Mouse (Mus musculus) spleen, adult 18-20 months (tissue): ENCODE measurements at regions not wholly inside any gene's neighbourhood (a gene's known extent, or its start where the extent isn't known, plus 50 kb on each side); places are given as distances from the start of the nearest gene placed in this dataset.

ENCODE experiments used
- DNase-seq, 2 experiments: peaks; one replicate each; pipeline ENCODE4 v3.0.0; 2022; ENCODE audit warnings: mixed read lengths in 2 of 2

DNA sequence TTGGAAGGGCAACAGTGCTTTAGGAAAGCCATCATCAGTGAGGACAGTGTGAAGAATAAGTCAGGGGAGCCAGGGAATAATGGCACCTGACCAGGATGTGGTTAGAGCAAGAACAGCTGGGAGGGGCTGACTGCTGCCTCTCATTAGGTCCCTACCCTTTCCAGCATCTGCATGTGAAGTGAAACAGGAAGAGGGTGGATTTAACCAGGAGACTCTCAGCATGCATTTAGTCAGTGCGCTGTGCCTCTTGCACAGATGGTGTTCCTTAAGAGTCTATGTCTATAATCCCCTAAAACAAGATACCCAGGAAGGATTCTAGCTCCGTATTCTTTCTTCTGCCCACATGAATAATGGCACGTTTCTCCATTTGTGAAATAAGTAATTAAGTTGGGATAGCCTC is 267.9 kb downstream of the Spry2 start:
- no peak for DNase-seq

- DNase-seq, result no peak
Measured at GRCm38 (mm10) chr14:105624387-105624786, 272.2 kb downstream of the Spry2 start.

- no peak for DNase-seq
Measured at GRCm38 (mm10) chr14:105622166-105622565, 274.5 kb downstream of the Spry2 start.

DNA sequence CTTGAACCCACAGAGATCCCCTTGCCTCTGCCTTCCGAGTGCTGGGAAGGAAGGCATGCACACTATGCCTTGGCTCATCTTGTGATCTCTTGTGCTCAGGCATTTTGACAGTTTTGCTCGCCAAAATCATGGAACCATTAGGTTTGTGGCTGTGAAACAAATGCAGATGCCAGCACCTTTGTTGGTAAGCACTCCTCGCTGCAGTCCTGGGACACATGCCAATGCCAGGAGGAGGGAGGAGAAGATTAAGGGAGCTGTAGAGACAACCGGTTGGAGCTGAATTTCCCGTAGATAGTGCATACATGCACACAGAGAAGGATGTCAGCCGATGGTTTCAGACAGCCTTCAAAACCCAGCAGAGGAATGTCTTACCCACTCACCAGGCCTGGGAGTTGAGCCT is 275.5 kb downstream of the Spry2 start:
- no peak for DNase-seq

GRCm38 (mm10) chr14:105619449-105619848 is 277.2 kb downstream of the Spry2 start:
- no peak for DNase-seq

GRCm38 (mm10) chr14:105615766-105616165 is 280.9 kb downstream of the Spry2 start:
- no peak for DNase-seq

DNA sequence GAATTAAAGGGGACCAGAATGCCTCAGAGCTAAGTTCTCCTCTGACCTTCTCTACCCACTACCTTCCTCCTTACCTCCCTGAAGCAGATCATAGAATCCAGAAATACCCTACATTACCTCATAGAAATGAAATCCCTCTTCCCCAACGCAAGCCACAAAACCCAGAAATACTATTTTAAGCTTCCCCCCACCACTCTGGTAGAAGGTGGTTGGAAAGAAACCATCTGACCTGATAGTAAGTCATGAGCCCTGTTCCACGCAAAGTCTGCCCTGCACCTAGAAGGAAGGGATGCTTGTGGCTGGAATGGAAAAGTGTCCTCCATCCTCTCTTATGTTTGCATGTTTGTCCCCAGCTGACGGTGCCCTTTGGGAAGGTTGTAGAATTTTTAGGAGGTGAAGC is 283.8 kb downstream of the Spry2 start:
- no peak for DNase-seq

DNA sequence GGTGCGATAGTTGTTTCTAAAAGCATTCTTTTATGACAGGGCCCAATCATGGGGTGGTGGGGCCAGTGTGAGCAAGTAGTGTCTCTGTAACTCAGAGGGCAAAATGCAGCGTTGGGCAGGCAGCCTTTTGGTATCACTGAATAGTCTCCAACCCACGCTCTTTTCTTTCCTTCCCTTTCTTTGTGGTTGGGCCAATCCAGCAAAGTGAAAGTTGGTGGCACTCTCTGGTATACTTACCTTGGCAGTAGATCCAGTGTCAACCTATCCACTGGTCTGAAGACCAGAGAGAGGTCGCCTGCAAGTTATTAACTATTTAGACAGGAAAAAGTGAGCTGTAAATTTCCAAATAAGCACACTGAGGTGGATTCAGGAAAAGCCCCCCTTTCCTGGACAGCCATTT is 287.8 kb downstream of the Spry2 start:
- no peak for DNase-seq

DNA sequence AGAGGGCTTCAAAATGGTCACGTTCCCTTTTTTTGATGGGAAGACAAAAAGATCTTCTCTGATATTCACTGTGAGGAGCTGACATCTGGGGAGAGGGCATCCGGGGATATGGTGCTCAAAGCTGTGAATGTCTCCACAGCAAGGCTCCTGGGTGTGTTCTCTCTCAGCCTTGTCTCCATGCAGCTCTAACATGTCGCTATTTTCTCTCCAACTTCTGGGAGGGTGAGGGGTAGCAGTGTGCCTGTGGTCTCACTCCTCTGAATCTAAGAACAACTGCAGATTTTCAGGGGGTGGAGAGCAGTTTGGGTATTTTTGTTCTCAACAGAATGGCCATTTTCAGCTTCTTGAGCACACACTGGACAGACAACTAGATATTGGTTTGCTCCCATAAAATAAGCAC is 290.1 kb downstream of the Spry2 start:
- no peak for DNase-seq

DNA sequence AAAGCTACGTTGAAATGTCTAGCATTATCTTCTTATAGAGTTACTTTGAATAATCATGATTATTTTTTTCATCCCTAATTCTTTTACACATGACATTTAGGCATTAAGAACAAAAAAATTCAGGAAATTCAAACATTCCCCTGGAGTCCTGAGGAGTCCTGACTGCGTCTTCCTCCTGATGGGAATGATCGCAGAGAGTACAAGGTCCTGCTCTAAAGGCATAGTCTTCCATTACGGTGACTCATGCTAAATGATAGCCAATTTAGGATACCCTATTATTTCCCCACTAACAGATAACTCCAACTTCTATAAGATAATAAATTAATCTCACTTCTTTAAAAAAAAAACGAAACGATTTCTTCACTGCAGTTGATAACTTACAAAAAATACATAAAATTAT is 292.2 kb downstream of the Spry2 start:
- no peak for DNase-seq

GRCm38 (mm10) chr14:105603047-105603461 is 293.6 kb downstream of the Spry2 start:
- DNase-seq, result no peak

- DNase-seq, result no peak
Measured at GRCm38 (mm10) chr14:105599550-105600453, 296.8 kb downstream of the Spry2 start.

GRCm38 (mm10) chr14:105589751-105590150 is 306.9 kb downstream of the Spry2 start:
- DNase-seq, result no peak

DNA sequence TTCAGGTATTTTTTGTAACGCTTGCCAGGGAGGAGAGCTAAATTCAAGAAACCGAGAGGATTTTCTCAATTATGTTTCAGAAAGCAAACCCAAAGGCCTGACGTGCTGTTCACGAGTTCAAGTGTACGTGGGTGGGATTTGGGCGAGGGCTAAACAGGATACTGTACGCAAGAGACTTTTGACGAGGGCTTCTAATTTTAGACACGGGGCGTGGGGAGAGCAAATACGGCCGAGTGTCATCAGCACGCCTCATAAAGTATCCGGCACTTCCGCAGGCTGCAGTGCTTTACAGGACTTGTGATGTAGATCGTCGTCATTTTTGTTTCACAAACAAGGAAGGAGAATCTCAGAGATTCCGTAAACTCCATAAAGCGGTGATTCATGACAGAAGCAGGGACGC is 307.4 kb downstream of the Spry2 start:
- DNase-seq, result no peak

DNA sequence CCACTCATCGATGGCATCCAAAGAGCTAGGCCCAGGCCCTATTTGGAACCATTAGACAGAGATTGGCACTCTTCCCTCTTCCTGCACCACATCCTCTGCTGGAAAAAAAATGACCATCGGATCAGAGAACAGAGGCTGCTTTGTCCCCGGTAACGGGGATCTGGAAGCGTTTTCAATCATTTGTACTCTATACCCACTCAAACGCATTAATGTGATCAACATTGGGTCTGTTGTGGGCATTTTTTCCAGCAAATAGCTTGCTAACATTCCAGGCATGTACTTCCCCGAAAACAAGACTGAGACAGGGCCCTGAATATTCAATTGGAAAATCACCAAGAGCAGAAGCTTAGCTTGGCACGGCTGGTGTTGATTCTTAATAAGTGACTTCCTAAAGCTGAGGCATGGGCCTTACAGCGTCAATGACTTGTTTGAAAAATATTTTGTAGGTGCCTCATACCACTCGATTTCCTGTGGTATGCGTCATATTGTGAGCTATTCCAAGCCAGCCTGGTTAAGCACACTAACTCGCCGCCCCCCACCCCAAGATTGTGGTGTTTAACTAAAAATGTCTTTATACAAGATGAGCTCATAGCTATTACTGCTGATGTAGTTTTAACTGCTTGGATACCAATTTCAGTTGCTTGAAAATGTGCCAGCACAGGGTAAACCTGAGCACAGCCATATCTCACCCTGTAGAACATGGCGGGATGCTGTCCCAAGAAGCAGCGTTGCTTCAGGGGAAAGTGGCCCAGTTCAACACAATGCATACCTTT is 308.0 kb downstream of the Spry2 start:
- no peak for DNase-seq

GRCm38 (mm10) chr14:105588029-105588390 is 308.6 kb downstream of the Spry2 start:
- no peak for DNase-seq

- DNase-seq, result no peak
Measured at GRCm38 (mm10) chr14:105584632-105585031, 312.0 kb downstream of the Spry2 start.

GRCm38 (mm10) chr14:105583497-105583896 is 313.1 kb downstream of the Spry2 start:
- no peak for DNase-seq

- DNase-seq, result no peak
Measured at GRCm38 (mm10) chr14:105576266-105576665, 317.9 kb downstream of the Ndfip2 start.

- no peak for DNase-seq
Measured at GRCm38 (mm10) chr14:105572036-105572891, 313.9 kb downstream of the Ndfip2 start.

DNA sequence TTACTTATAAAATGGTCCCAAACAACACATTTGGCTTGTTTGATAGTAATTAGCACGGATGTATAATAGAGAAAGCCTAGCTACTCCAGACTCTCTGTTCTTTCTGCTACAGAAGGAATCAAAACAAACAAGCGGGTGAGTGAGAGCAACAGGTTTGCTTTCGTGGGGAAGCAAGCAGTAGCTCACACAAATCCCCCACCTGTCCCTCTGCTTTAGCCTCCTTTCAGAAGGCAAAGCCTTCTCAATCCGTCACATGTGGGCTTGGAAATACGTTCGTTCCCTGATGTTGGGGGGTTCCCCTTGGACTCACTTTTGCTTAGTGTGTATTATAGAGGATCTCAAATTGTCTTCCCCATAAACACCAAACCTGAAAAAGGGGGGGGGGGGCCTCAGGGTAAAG is 311.8 kb downstream of the Ndfip2 start:
- DNase-seq, result no peak

- no peak for DNase-seq
Measured at GRCm38 (mm10) chr14:105565827-105566226, 307.5 kb downstream of the Ndfip2 start.

GRCm38 (mm10) chr14:105562843-105563242 is 304.5 kb downstream of the Ndfip2 start:
- DNase-seq, result no peak
